Mouse (Mus musculus): ENCODE results near the gene Glce. TPM values are rescaled to one million over a fixed set of nuclear protein-coding genes. Genes with fewer than 3 reads are reported as not detected.
A peak's percentile ranks its signal among the peaks of the same experiment; 100 is the strongest.

Gene Glce
- 10 to 100 TPM; 26.5 to 28.4 TPM for total RNA-seq (2021)

- peak; percentile 97 to 98 for DNase-seq (ENCODE audit: extremely low spot score in 1 of 2, low spot score in 2 of 2)
- intact Hi-C loops (cut with DNase I) = loop anchor here (5.0 kb wide), 2 partner anchors 80 to 120 kb away; no protein-coding TSS in a partner anchor
These were observed at the start of gene Glce for GRCm38 (mm10) chr9:62122508-62123215. Glce (minus strand) TSS chr9:62122655.

DNA sequence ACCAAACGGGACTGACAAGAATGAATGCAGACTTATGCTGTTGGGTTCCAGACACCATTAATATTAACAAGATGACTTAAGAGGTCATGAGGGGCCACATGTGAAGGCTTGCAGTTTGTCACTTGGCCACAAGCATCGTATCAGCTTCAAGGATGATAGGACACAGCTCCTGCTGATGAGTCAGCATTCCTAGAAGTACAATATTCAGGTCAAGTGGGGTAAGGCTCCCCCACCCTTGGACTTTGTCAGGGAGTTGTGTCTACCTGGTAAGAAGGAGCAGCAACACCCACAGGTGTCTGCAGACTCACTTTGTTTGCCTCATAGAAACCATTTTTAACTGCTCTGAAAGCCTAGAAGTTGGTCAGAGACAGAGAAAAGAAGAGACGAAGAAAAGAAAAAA, 49.8 kb upstream of the Glce start:
- intact Hi-C loops (cut with DNase I) = no loop called here
- no peak for DNase-seq (ENCODE audit: extremely low spot score in 1 of 2, low spot score in 2 of 2)

GRCm38 (mm10) chr9:62170921-62171320, 48.5 kb upstream of the Glce start:
- intact Hi-C loops (cut with DNase I) = no loop called here
- no peak for DNase-seq (ENCODE audit: extremely low spot score in 1 of 2, low spot score in 2 of 2)

GRCm38 (mm10) chr9:62166621-62167020, 44.2 kb upstream of the Glce start:
- DNase-seq (ENCODE audit: extremely low spot score in 1 of 2, low spot score in 2 of 2) = no peak
- intact Hi-C loops (cut with DNase I) = no loop called here

GRCm38 (mm10) chr9:62166186-62166585, 43.7 kb upstream of the Glce start:
- intact Hi-C loops (cut with DNase I) = no loop called here
- no peak for DNase-seq (ENCODE audit: extremely low spot score in 1 of 2, low spot score in 2 of 2)

- intact Hi-C loops (cut with DNase I) = no loop called here
- DNase-seq (ENCODE audit: extremely low spot score in 1 of 2, low spot score in 2 of 2) = no peak
These were observed 40.4 kb upstream of the Glce start for GRCm38 (mm10) chr9:62162889-62163291.

- DNase-seq (ENCODE audit: extremely low spot score in 1 of 2, low spot score in 2 of 2) = no peak
- intact Hi-C loops (cut with DNase I) = no loop called here
These were observed 38.3 kb upstream of the Glce start for GRCm38 (mm10) chr9:62160788-62161187.

DNA sequence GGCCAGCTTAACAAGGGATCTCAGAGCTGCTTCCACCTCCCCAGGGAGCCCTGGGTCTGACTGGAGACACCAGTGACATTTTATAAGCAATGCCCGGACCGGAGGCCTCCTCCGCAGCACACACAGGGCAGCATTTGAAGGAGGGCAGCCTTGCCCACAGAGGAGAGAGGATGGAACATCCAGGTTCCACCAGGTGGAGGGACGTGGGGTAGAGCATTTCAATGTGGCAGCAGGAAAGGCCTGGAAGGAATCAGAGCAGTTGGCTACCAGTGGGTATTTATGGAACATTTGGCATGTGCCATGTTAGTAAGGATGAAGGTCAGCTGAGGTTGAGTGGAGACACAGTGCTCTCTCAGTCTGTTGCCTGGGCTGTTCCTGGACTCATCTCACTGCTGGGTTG, 36.3 kb upstream of the Glce start:
- no peak for DNase-seq (ENCODE audit: extremely low spot score in 1 of 2, low spot score in 2 of 2)
- intact Hi-C loops (cut with DNase I) = no loop called here

DNA sequence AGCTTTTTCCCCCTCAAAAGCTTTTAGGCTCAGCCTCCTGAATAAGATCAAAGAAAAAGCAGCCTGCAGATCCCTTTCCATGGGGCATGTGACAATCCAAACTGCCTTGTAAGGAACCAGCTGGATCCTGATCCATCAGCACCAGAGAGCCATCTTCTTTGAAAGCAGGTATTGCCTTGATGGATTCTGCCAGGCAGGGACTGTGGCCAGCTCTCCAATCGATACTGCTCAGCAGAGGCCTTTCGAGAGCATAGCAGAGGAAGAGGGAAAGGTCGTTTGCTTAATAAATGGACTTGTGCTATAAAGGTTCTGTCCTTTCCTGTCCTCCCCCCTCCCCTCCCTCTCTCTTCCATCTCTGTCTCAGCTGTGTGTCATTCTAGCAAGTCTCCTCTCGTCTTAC, 33.4 kb upstream of the Glce start:
- intact Hi-C loops (cut with DNase I) = no loop called here
- no peak for DNase-seq (ENCODE audit: extremely low spot score in 1 of 2, low spot score in 2 of 2)

- intact Hi-C loops (cut with DNase I) = no loop called here
- no peak for DNase-seq (ENCODE audit: extremely low spot score in 1 of 2, low spot score in 2 of 2)
These were observed 32.9 kb upstream of the Glce start for GRCm38 (mm10) chr9:62155400-62155799.

DNA sequence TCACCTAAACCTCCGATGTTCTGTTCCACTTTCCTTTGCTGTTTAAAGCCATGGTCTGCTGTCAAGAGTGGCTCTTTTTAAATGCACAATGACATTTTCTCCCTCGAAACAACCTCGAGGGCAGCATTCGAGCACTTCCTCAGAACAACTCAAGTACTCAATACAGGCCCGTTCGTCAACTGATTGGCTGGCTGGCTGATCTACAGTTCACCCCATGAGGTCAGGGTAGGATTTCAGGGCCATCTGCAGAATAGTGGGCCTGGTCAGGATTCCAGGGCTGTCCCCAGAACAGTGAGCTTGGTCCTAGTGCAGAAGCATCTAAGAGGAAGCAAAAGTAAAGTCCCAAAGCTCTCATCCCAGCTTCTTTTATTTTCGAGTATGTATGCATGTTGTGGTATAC, 32.5 kb upstream of the Glce start:
- intact Hi-C loops (cut with DNase I) = no loop called here

DNA sequence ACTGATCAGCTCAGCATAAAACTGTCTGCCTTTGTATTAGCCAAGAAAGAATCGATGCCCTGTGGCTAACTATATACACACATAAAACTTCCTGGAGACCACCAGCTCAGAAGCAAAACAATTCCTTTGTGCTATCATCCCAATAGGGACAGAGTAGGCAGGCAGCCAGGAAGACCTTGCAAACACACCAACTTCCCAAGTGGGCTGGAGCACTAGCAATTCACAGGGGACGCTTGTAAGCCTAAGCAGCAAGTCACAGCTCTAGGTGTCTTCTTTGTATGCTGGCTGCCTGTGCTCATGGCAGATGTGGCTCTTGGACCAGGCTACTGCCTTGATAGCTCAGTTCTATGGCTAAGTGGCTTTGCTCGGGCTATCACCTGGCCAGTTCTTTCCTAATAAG, 32.1 kb upstream of the Glce start:
- intact Hi-C loops (cut with DNase I) = no loop called here
- DNase-seq (ENCODE audit: extremely low spot score in 1 of 2, low spot score in 2 of 2) = peak in 1 of 2 experiments; percentile 56

More for the DNA sequence above, 32.5 kb upstream of the Glce start:
- DNase-seq (ENCODE audit: extremely low spot score in 1 of 2, low spot score in 2 of 2) = no peak

GRCm38 (mm10) chr9:62153263-62153662, 30.8 kb upstream of the Glce start:
- intact Hi-C loops (cut with DNase I) = no loop called here
- peak in 1 of 2 experiments; percentile 29 for DNase-seq (ENCODE audit: extremely low spot score in 1 of 2, low spot score in 2 of 2)

DNA sequence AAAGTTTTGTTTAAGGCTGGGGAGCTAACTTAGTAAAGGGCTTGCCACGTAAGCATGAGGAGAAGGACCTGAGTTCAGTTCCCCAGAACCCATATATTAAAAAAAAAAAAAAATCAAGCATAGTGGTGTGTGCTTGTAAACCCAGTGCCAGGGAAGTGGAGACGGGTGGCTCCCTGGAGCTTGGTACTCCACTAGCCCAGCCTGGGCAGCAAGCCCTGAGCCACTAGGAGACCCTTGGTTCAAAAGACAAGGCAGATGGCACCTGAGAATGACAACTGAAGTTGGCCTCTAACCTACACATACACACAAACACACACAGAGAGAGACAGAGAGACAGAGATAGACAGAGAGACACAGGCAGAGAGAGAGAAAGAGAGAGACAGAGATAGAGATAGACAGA, 30.1 kb upstream of the Glce start:
- intact Hi-C loops (cut with DNase I) = no loop called here

DNA sequence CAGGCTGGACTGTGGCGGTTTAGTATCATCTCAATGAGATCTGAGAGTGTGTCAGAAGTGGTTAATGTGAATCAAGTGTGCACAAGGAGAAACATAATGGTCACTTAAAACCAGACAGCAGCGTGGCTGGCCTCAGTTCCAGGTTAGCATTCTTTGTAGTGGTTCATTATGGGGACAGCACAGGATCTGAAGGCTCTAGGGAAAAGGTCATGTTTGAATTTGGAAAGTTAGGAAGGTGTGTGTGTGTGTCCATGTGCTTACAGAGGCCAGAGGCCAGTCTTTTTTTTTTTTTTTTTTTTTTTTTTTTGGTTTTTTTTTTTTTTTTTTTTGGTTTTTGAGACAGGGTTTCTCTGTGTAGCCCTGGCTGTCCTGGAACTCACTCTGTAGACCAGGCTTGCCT, 22.7 kb upstream of the Glce start:
- DNase-seq (ENCODE audit: extremely low spot score in 1 of 2, low spot score in 2 of 2) = no peak
- intact Hi-C loops (cut with DNase I) = no loop called here

More for the DNA sequence above, 30.1 kb upstream of the Glce start:
- no peak for DNase-seq (ENCODE audit: extremely low spot score in 1 of 2, low spot score in 2 of 2)

- DNase-seq (ENCODE audit: extremely low spot score in 1 of 2, low spot score in 2 of 2) = no peak
- intact Hi-C loops (cut with DNase I) = no loop called here
These were observed 21.0 kb upstream of the Glce start for GRCm38 (mm10) chr9:62143428-62143827.

DNA sequence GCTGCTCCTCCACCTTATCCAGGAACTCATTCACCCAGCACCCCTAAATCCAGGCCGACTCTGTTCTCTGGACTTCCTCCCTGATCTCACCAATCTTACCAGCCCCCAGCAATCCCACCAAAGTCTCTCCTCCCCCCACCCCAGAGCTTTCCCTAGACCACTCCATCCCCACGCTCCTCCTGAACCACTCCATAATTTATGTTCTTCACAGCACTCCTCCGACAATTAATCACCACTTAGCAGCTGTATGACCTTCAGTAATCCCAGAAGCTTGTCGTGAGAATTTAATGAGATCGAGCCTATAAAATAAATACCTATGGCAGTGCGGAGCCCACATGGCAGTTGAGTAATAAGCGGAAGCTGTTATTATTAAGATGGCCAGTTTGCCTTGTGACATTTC, 16.6 kb upstream of the Glce start:
- no peak for DNase-seq (ENCODE audit: extremely low spot score in 1 of 2, low spot score in 2 of 2)
- intact Hi-C loops (cut with DNase I) = loop anchor here (5.0 kb wide), 1 partner anchor 103 kb away; no protein-coding TSS in a partner anchor

DNA sequence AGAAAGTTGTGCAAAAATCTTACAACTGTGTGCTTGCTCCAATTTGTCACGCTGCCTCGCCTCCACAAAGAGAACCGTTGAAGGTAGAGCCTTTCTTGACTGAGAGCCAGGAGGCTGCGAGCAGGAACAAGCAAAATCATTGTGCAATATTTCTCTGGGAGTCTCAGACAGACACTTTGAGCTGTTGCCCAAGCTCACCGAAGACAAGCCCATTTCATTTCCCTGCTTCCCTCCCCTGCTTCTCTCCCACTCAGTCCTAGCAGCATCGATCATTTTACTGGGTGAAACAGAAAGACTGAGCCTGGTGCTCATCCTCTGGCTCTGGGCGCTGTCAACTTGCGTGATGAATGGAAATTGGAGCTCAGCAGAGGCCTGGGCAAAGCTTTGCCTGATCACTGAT, 14.8 kb upstream of the Glce start:
- intact Hi-C loops (cut with DNase I) = loop anchor here (5.0 kb wide), 1 partner anchor 105 kb away; no protein-coding TSS in a partner anchor
- peak; percentile 46 to 50 for DNase-seq (ENCODE audit: extremely low spot score in 1 of 2, low spot score in 2 of 2)

DNA sequence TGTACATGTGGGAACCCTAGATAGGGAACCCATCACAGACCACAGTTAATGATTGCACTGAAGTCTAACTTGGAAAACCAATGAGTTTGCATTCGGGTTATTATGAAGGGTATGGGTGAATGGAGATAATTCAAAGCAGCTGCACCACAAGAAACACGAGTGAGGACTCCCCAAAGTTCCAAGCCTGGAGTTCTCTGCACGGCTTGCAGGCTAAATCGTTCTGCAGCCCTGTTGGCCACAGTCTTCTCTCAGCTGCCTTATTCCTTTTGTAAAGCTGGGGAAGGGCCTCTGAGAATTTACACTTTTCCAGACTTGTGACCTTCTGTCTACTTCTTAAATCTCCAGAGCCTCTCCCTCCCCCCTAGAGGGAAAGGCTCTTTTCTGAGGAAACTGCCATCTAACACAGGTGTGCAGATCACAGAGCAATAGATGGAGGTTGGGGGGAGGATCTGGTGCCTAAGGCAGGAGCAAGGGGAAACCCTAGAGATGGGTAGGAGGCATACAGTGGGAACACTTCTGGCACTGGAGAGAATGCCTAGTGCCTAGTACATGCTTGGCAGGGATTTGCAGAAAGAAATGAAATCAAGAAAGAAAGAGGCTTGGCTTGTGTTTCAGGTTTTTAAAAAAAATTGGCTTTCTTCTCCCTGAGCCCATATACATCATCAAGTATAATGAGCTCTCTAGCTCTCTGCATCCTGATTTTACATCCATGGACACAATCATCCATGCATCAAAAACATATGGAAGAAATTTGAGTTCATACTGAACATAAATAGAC, 9.7 kb upstream of the Glce start:
- DNase-seq (ENCODE audit: extremely low spot score in 1 of 2, low spot score in 2 of 2) = no peak
- intact Hi-C loops (cut with DNase I) = no loop called here

- intact Hi-C loops (cut with DNase I) = no loop called here
- no peak for DNase-seq (ENCODE audit: extremely low spot score in 1 of 2, low spot score in 2 of 2)
These were observed 8.3 kb upstream of the Glce start for GRCm38 (mm10) chr9:62130746-62131145.

All from left cerebral cortex, postnatal 10 days (tissue).